Mouse (Mus musculus): ENCODE results near the gene Xpo4.

GRCm38 (mm10) chr14:57657500-57657899, 7.7 kb downstream of the Xpo4 start:
- TF ChIP-seq HCFC1 (IDR thresholded peaks at IDR 0.05; ENCODE audit: borderline replicate concordance, insufficient read depth, low read length) (no peak), ZC3H11A (IDR thresholded peaks at IDR 0.05; ENCODE audit: borderline replicate concordance, low read depth, low read length) (no peak), MAFK (IDR thresholded peaks at IDR 0.05; ENCODE audit: insufficient read depth, low read depth, low read length) (no peak), CHD2 (IDR thresholded peaks at IDR 0.05; ENCODE audit: low read depth, low read length) (no peak)

All from ES-E14 (cell line).